ENCODE assay signal across 8 mouse cellular contexts in genomic region chr12:80894973-80895570, GRCm38 (mm10). TPM values are rescaled to one million over a fixed set of nuclear protein-coding genes. Genes with fewer than 3 reads are reported as not detected.
DNase-seq lines count a peak whose midpoint lies in the region; ATAC-seq and TF ChIP-seq lines count a peak whose summit lies in the region.

No protein-coding gene starts in this region.

- peak; percentile 99 for TF ChIP-seq CTCF in liver, embryonic 14.5 days (IDR thresholded peaks at IDR 0.05; ENCODE audit: low read depth)

- TF ChIP-seq EP300 in liver, embryonic 14.5 days (IDR thresholded peaks at IDR 0.05; ENCODE audit: low read depth): no peak

- H3K9ac ChIP-seq in ES-E14 (ENCODE audit: insufficient read depth, low read depth, low read length, poor library complexity, severe bottlenecking): peak overlapping the region; percentile 12; the same call in 1 of the 2 replicates
- H3K9ac ChIP-seq in forebrain, embryonic 11.5 days (ENCODE audit: low read length): peak overlapping the region; percentile 57
- H3K9ac ChIP-seq in liver, embryonic 14.5 days (replicated peaks): no peak overlapping the region
- H3K9ac ChIP-seq in neural tube, embryonic 11.5 days (ENCODE audit: low read length): peak overlapping the region; percentile 41; the same call in 1 of the 2 replicates

- no peak overlapping the region for H3K27ac ChIP-seq in ES-E14 (ENCODE audit: insufficient read depth, low read depth, low read length, poor library complexity, severe bottlenecking)
- peak overlapping the region; percentile 21; the same call in 1 of the 2 replicates for H3K27ac ChIP-seq in forebrain, embryonic 11.5 days (ENCODE audit: low read depth, low read length)
- no peak overlapping the region for H3K27ac ChIP-seq in liver, embryonic 14.5 days
- no peak overlapping the region for H3K27ac ChIP-seq in neural tube, embryonic 11.5 days (ENCODE audit: low read depth, low read length)

- peak; percentile 73 for DNase-seq in ES-E14 (ENCODE audit: low read depth, low spot score)
- DNase-seq in c-Kit-positive CD71-positive TER-119-negative erythroid progenitor cells, embryonic 14.5 days (ENCODE audit: low read depth): peak; percentile 56
- DNase-seq in forebrain, embryonic 11.5 days (ENCODE audit: low spot score): peak; percentile 84
- DNase-seq in heart, postnatal 10 days: peak; percentile 79 to 84
- DNase-seq in kidney, postnatal 36 days: peak; percentile 68 to 84
- peak; percentile 39 to 55 (median 41) for DNase-seq in liver, embryonic 14.5 days (ENCODE audit: low read depth in 3 of 3, low spot score in 3 of 3)
- peak; percentile 86 for DNase-seq in neural tube, embryonic 11.5 days (ENCODE audit: low spot score)
- peak; percentile 83 for DNase-seq in telencephalon, adult 2 months (ENCODE audit: low read depth, low spot score)

- in situ Hi-C loops in ES-E14 (cut with MboI; ENCODE audit: low sequenced_read_pairs in 2 of 2, unreplicated experiment in 2 of 2): loop anchor here in 1 of 2 experiments (10.0 kb wide), 1 partner anchor 130 kb away; the partner anchor contains the start of gene Ccdc177

- 9% methylated on average over 19 of the region's 19 CpGs for WGBS in forebrain, embryonic 11.5 days
- 18% methylated on average over 19 of the region's 19 CpGs for WGBS in liver, embryonic 14.5 days (ENCODE audit: insufficient replicate concordance)
- WGBS in neural tube, embryonic 11.5 days: 12% methylated on average over 19 of the region's 19 CpGs

- H3K27me3 ChIP-seq in forebrain, embryonic 11.5 days (ENCODE audit: control insufficient read depth, insufficient read depth, low read length): no peaks in the 10 kb centered on the region
- H3K27me3 ChIP-seq in liver, embryonic 14.5 days (ENCODE audit: control insufficient read depth, insufficient read depth, low read length): no peaks in the 10 kb centered on the region
- H3K27me3 ChIP-seq in neural tube, embryonic 11.5 days (ENCODE audit: control insufficient read depth, insufficient read depth, low read length): no peaks in the 10 kb centered on the region

- H3K9me3 ChIP-seq in ES-E14 (ENCODE audit: control insufficient read depth, insufficient read depth, low read depth, low read length): no peaks in the 10 kb centered on the region
- no peaks in the 10 kb centered on the region for H3K9me3 ChIP-seq in forebrain, embryonic 11.5 days (ENCODE audit: control insufficient read depth, low read length)
- H3K9me3 ChIP-seq in liver, embryonic 14.5 days (ENCODE audit: control insufficient read depth, low read length): no peaks in the 10 kb centered on the region
- H3K9me3 ChIP-seq in neural tube, embryonic 11.5 days (ENCODE audit: control insufficient read depth, low read length): no peaks in the 10 kb centered on the region

- no peaks in the 10 kb centered on the region for H3K36me3 ChIP-seq in ES-E14 (ENCODE audit: control insufficient read depth, insufficient read depth, low read length, poor library complexity, severe bottlenecking)
- H3K36me3 ChIP-seq in forebrain, embryonic 11.5 days (ENCODE audit: control insufficient read depth, insufficient read depth, low read length): no peaks in the 10 kb centered on the region
- no peaks in the 10 kb centered on the region for H3K36me3 ChIP-seq in liver, embryonic 14.5 days (replicated peaks; ENCODE audit: control insufficient read depth, insufficient read depth, low read depth)
- no peaks in the 10 kb centered on the region for H3K36me3 ChIP-seq in neural tube, embryonic 11.5 days (ENCODE audit: control insufficient read depth, insufficient read depth, low read length)

- peak; percentile 85 for ATAC-seq in forebrain, embryonic 11.5 days (replicated peaks; ENCODE audit: low FRiP score)
- ATAC-seq in liver, embryonic 14.5 days (ENCODE audit: insufficient read depth): peak; percentile 74; the same call in 1 of the 2 replicates
- ATAC-seq in neural tube, embryonic 11.5 days (ENCODE audit: insufficient read depth, low FRiP score, low TSS enrichment): peak; percentile 69; the same call in 1 of the 2 replicates

- peak overlapping the region; percentile 20 to 32; a peak in 3 of 4 replicates for H3K4me3 ChIP-seq in ES-E14 (ENCODE audit: insufficient read depth in 1 of 2, low read depth in 1 of 2, low read length in 2 of 2, poor library complexity in 1 of 2, severe bottlenecking in 1 of 2)
- peak overlapping the region; percentile 20; the same call in 1 of the 2 replicates for H3K4me3 ChIP-seq in forebrain, embryonic 11.5 days (ENCODE audit: low read depth, low read length)
- no peak overlapping the region for H3K4me3 ChIP-seq in liver, embryonic 14.5 days (ENCODE audit: insufficient read depth in 1 of 2, low read depth in 2 of 2, low read length in 2 of 2)
- no peak overlapping the region for H3K4me3 ChIP-seq in neural tube, embryonic 11.5 days (ENCODE audit: low read depth, low read length)

- intact Hi-C loops in heart, postnatal 10 days (cut with DNase I): loop anchor here (1.0 kb wide), 2 partner anchors 112 to 126 kb away; no protein-coding TSS in a partner anchor

- H3K4me1 ChIP-seq in ES-E14 (ENCODE audit: control insufficient read depth in 2 of 2, insufficient read depth in 2 of 2, low read length in 2 of 2, poor library complexity in 1 of 2): peaks cover 0 to 11% of the 10 kb centered on the region in 2 experiments; a peak in 1 of 4 replicates
- H3K4me1 ChIP-seq in forebrain, embryonic 11.5 days (replicated peaks; ENCODE audit: control insufficient read depth, insufficient read depth, low read length): 0 out of 2 replicates have a peak, but pooled peaks cover 2% of the 10 kb centered on the region
- no peaks in the 10 kb centered on the region for H3K4me1 ChIP-seq in liver, embryonic 14.5 days (replicated peaks; ENCODE audit: control insufficient read depth in 2 of 2, insufficient read depth in 2 of 2, low read length in 1 of 2)
- H3K4me1 ChIP-seq in neural tube, embryonic 11.5 days (ENCODE audit: control insufficient read depth, insufficient read depth, low read length): no peaks in the 10 kb centered on the region

- peak overlapping the region; percentile 49; the same call in 1 of the 2 replicates for H3K4me2 ChIP-seq in forebrain, embryonic 11.5 days (ENCODE audit: low read depth, low read length, severe bottlenecking)
- no peak overlapping the region for H3K4me2 ChIP-seq in liver, embryonic 14.5 days (ENCODE audit: low read depth)
- H3K4me2 ChIP-seq in neural tube, embryonic 11.5 days (ENCODE audit: low read depth): peak overlapping the region; percentile 36

TF ChIP-seq in ES-E14, 5 proteins besides CTCF, POLR2A, EP300 and RAD21:
- TF ChIP-seq ZC3H11A (IDR thresholded peaks at IDR 0.05; ENCODE audit: borderline replicate concordance, low read depth, low read length) (peak; percentile 93), HCFC1 (IDR thresholded peaks at IDR 0.05; ENCODE audit: borderline replicate concordance, insufficient read depth, low read length) (no peak)
TF ChIP-seq in ES-E14: peak in this region for 1.

RNA-seq across cellular contexts. Expression of gene Srsf5, which starts 50.2 kb away (rescaled TPM):
- 396 and 508 TPM in 2 replicates for total RNA-seq in ES-E14 (2012; rRNA removed)
- 436 and 461 TPM in 2 replicates for polyA plus RNA-seq in forebrain, embryonic 11.5 days (2014; fragmentation: Nextera tagmentation; extraction: Ambion mirVana)
- 100 to 1,000 TPM; 247 to 319 TPM for total RNA-seq in heart, postnatal 10 days (2021)
- 176 and 281 TPM in 2 replicates for polyA plus RNA-seq in liver, embryonic 14.5 days (2012; rRNA removed)
- polyA plus RNA-seq in liver, embryonic 14.5 days (2014; fragmentation: Nextera tagmentation; extraction: Ambion mirVana): 162 and 189 TPM in 2 replicates
- polyA plus RNA-seq in neural tube, embryonic 11.5 days (2014; fragmentation: Nextera tagmentation; extraction: Ambion mirVana): 356 and 413 TPM in 2 replicates

Comparison
In these comparisons a context has a peak if more than half of its experiments do, and no peak if none do; other contexts are left out.
1. H3K4me3 ChIP-seq: peak in ES-E14 (2 of 2) and forebrain, embryonic 11.5 days (single experiment); none in liver, embryonic 14.5 days (0 of 2) and neural tube, embryonic 11.5 days (single experiment).
2. Peak in every context shown above with its lines, with median percentiles within 50 percentile points of each other: DNase-seq and ATAC-seq.